Mouse (Mus musculus) MEL (cell line): ENCODE measurements around the gene Wdr26. TPM values are rescaled to one million over a fixed set of nuclear protein-coding genes. Genes with fewer than 3 reads are reported as not detected.

Source experiments
- DNase-seq: peaks from one replicate; pipeline ENCODE4 v3.0.0; 2011; ENCODE audit warnings: low read depth, low spot score
- H3K27ac ChIP-seq: 2 replicates; pipeline ENCODE4 v1.5.1; 2012; ENCODE audit warnings: low read depth, mild to moderate bottlenecking, control low read depth, low read length, moderate library complexity; ENCODE audit not compliant: control insufficient read depth
- H3K27me3 ChIP-seq, 2 experiments: fragments of 150-350 bp in 1 of 2; sonication (generic) in 1 of 2; 2 replicates each; pipeline ENCODE4 v1.6.1; 2012; ENCODE audit warnings: low read length in 2 of 2, mild to moderate bottlenecking in 2 of 2, improper control_type of control experiment in 1 of 2, moderate library complexity in 1 of 2; ENCODE audit not compliant: insufficient read depth in 2 of 2, control insufficient read depth in 1 of 2
- H3K36me3 ChIP-seq, 2 experiments: 2 replicates each; pipeline ENCODE4 v1.6.1; 2012 to 2014; ENCODE audit warnings: low read length in 2 of 2, improper control_type of control experiment in 1 of 2, inconsistent platforms in 1 of 2, mild to moderate bottlenecking in 1 of 2; ENCODE audit not compliant: insufficient read depth in 2 of 2, control insufficient read depth in 1 of 2
- H3K4me1 ChIP-seq, 2 experiments: fragments of 150-350 bp in 1 of 2; sonication (generic) in 1 of 2; 2 replicates each; pipeline ENCODE4 v1.6.1; 2012; ENCODE audit warnings: low read length in 2 of 2, improper control_type of control experiment in 1 of 2, mild to moderate bottlenecking in 1 of 2; ENCODE audit not compliant: insufficient read depth in 2 of 2, control insufficient read depth in 1 of 2
- H3K4me3 ChIP-seq, 2 experiments: fragments of 150-350 bp in 1 of 2; sonication (generic) in 1 of 2; 2 replicates each; pipeline ENCODE4 v1.5.1; 2012; ENCODE audit warnings: low read depth in 2 of 2, low read length in 2 of 2, mild to moderate bottlenecking in 2 of 2, moderate library complexity in 2 of 2, control low read depth in 1 of 2, improper control_type of control experiment in 1 of 2; ENCODE audit not compliant: control insufficient read depth in 1 of 2, insufficient read depth in 1 of 2
- H3K79me2 ChIP-seq: 2 replicates; pipeline ENCODE4 v1.6.1; 2012; ENCODE audit warnings: mild to moderate bottlenecking, low read length, moderate library complexity; ENCODE audit not compliant: control insufficient read depth, poor library complexity, insufficient read depth
- H3K9ac ChIP-seq: 2 replicates; pipeline ENCODE4 v1.6.1; 2012; ENCODE audit warnings: low read depth, mild to moderate bottlenecking, control low read depth, low read length, moderate library complexity; ENCODE audit not compliant: control insufficient read depth, poor library complexity, severe bottlenecking
- H3K9me3 ChIP-seq: fragments of 150-350 bp; sonication (generic); replicated peaks from 2 replicates; pipeline ENCODE4 v1.6.1; 2012; ENCODE audit warnings: mild to moderate bottlenecking, low read length, improper control_type of control experiment, moderate library complexity; ENCODE audit not compliant: insufficient read depth
- BHLHE40 ChIP-seq: IDR thresholded peaks from 2 replicates; pipeline ENCODE4 v1.6.1; 2012; ENCODE audit warnings: low read depth, mild to moderate bottlenecking, inconsistent platforms, low read length, improper control_type of control experiment, borderline replicate concordance
- CHD2 ChIP-seq: IDR thresholded peaks from 2 replicates; pipeline ENCODE4 v1.6.1; 2011; ENCODE audit warnings: low read length, improper control_type of control experiment
- E2F4 ChIP-seq: IDR thresholded peaks from 2 replicates; pipeline ENCODE4 v1.6.1; 2011; ENCODE audit warnings: low read depth, low read length, improper control_type of control experiment, borderline replicate concordance
- JUND ChIP-seq: IDR thresholded peaks from 2 replicates; pipeline ENCODE4 v1.6.1; 2011; ENCODE audit warnings: low read depth, mild to moderate bottlenecking, improper control_type of control experiment, low read length
- MAFK ChIP-seq: IDR thresholded peaks from 2 replicates; pipeline ENCODE4 v1.6.1; 2011; ENCODE audit warnings: low read depth, mild to moderate bottlenecking, low read length, improper control_type of control experiment, borderline replicate concordance
- MAX ChIP-seq: IDR thresholded peaks from 2 replicates; pipeline ENCODE4 v1.6.1; 2011; ENCODE audit warnings: low read length, improper control_type of control experiment
- MAZ ChIP-seq: IDR thresholded peaks from 2 replicates; pipeline ENCODE4 v1.6.1; 2012; ENCODE audit warnings: low read depth, mild to moderate bottlenecking, inconsistent platforms, low read length, improper control_type of control experiment
- MEF2A ChIP-seq: IDR thresholded peaks from 2 replicates; pipeline ENCODE4 v1.6.1; 2014; ENCODE audit warnings: low read depth, mild to moderate bottlenecking, inconsistent platforms, low read length, improper control_type of control experiment; ENCODE audit not compliant: poor library complexity, insufficient replicate concordance, severe bottlenecking; ENCODE audit errors: extremely low read depth
- MXI1 ChIP-seq: IDR thresholded peaks from 2 replicates; pipeline ENCODE4 v1.6.1; 2011; ENCODE audit warnings: mild to moderate bottlenecking, low read depth, low read length, improper control_type of control experiment
- POLR2AphosphoS5 ChIP-seq: IDR thresholded peaks from 2 replicates; pipeline ENCODE4 v1.6.1; 2012; ENCODE audit warnings: low read depth, borderline replicate concordance, mild to moderate bottlenecking, inconsistent platforms, low read length, moderate library complexity, mixed read lengths
- SMC3 ChIP-seq: IDR thresholded peaks from 2 replicates; pipeline ENCODE4 v1.6.1; 2011; ENCODE audit warnings: low read depth, low read length, improper control_type of control experiment
- TBP ChIP-seq: IDR thresholded peaks from 2 replicates; pipeline ENCODE4 v1.8.0; 2011; ENCODE audit warnings: low read depth, low read length, improper control_type of control experiment
- TCF12 ChIP-seq: IDR thresholded peaks from 2 replicates; pipeline ENCODE4 v1.6.1; 2014; ENCODE audit warnings: low read depth, mild to moderate bottlenecking, inconsistent platforms, low read length, improper control_type of control experiment, moderate library complexity
- USF1 ChIP-seq: IDR thresholded peaks from 2 replicates; pipeline ENCODE4 v1.6.1; 2014; ENCODE audit warnings: low read depth, mild to moderate bottlenecking, inconsistent platforms, low read length, improper control_type of control experiment, moderate library complexity
- ZC3H11A ChIP-seq: IDR thresholded peaks from 2 replicates; pipeline ENCODE4 v1.6.1; 2012; ENCODE audit warnings: low read depth, mild to moderate bottlenecking, inconsistent platforms, low read length, improper control_type of control experiment
- ZKSCAN1 ChIP-seq: IDR thresholded peaks from 2 replicates; pipeline ENCODE4 v1.6.1; 2012; ENCODE audit warnings: low read depth, mild to moderate bottlenecking, inconsistent platforms, low read length, improper control_type of control experiment, moderate library complexity
- ZNF384 ChIP-seq: IDR thresholded peaks from 2 replicates; pipeline ENCODE4 v1.6.1; 2012; ENCODE audit warnings: low read depth, mild to moderate bottlenecking, inconsistent platforms, low read length, improper control_type of control experiment
- polyA plus RNA-seq, 2 experiments: library from polyadenylated mRNA; stranded (reverse) in 1 of 2; unstranded in 1 of 2; fragments of >175 nt in 1 of 2; fragments of >200 nt in 1 of 2; gene quantifications; 2 replicates each; pipeline versions ENCODE4 v1.2.1 to v1.2.4; 2012; ENCODE audit warnings: low replicate concordance in 2 of 2, low read depth in 1 of 2; ENCODE audit not compliant: insufficient read length in 2 of 2, insufficient read depth in 1 of 2, missing spikeins in 1 of 2
- total RNA-seq: library from RNA; depleted of rRNA; stranded (reverse); fragments of 300-350 nt; gene quantifications from 2 replicates; pipeline ENCODE4 v1.2.3, GENCODE M21; 2012

The Wdr26 gene
- total and polyA plus RNA-seq, 3 experiments = 21.6 to 35.1 TPM; not detected in 1

DNA sequence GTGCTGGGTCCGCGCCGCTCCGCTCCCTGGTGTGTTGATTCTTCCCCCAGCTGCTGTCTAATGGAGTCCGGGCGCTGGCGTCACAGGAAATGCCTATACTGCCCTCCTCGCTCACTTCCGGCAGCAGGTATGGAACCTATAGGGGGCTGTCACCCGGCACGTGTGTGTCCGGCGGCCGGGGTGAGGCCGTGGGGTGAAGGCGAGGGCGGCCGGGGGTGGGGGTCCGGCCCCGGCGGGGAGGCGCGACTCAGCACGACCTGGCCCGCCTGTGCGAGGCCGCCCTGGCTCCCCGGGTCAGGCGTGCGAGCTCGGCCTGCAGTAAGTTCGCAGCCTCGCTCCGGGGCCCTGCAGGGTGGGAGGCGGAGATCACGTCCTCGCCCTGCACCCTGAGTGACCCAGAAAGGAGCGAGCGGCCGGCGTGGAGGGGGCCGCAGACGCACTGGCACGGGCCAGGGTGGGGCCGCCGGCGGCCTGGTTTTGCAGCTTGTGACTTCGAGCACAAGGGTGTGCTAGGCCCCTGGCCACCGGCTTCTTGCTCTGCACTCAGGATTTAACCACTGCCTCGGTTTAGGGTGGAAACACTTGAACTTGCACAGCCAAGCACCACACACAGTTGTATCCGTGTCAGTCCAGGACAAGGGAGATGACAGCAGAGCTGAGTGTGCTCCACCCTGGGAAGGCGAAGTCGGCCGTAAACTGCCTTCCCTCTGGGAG is at the start of gene Wdr26 (continued):
- TF ChIP-seq MAFK (no peak), MXI1 (peak; percentile 97), ZKSCAN1 (no peak), MAZ (no peak; the same call in 1 of the 2 replicates)

DNA sequence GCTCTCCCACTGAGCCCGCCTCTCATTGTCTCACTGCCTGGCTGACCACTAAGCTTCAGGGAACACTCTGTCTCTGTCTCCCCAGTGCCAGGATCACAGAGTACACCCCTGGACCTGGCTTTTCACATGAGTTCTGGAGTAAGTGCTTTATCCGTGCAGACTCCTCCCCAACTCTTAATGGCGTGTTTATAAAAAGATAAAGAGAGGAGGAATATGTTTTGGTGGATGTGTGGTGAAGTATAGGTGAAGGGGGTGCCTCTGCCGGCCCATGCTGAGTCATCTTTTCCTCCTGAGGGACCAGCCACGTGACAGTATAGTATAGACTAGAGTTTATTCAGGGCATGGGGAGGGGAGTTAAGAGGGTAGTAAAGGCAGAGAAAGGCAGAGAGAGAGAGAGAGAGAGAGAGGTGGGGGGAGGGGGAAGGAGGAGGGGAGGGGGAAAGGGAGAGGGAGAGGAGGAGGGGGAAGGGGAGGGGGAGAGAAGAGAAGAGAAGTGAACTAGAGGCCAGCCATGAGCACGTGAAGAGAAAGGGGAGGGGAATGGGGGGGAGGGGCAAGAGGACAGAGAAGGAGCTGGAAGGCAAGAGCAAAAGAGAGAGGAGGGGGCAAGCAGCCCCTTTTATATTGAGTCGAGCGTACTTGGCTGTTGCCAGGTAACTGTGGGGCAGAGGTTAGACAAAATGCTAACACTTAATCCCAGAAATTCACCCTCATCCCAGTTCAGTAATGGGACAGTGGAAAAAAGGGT is 49.3 kb upstream of the Wdr26 start:
- TF ChIP-seq E2F4 (no peak), TCF12 (no peak), ZC3H11A (no peak), MAZ (peak; percentile 82; the same call in 1 of the 2 replicates), MXI1 (peak; percentile 65), MEF2A (no peak), MAFK (peak; percentile 55; the same call in 1 of the 2 replicates), BHLHE40 (peak; percentile 57; the same call in 1 of the 2 replicates), MAX (peak; percentile 50), TBP (no peak), USF1 (peak; percentile 80)
- H3K27me3 ChIP-seq = no peaks in the 10 kb centered on the region

DNA sequence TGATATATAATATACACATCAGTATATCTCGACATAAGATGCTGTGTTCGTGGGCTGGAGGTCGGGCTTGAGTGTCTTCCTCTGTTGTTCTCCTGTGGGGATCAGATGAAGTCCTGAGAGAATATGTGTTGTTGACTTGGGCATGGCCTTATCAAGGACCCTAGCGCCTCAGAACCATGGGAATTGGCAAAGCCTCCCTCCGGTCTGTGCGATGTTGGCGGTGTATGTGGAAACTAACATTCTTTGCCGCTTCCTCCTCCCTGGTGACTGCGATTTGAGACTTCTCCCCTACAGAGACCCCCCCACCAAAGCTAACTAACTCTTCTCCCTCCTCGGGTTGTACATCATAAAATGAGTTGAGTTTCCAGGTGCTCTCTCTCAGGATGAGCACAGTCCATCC is 48.6 kb upstream of the Wdr26 start:
- no peak for TF ChIP-seq MAFK
- TF ChIP-seq CHD2 = no peak
- no peak for TF ChIP-seq JUND
- no peak for TF ChIP-seq ZNF384
- no peak for TF ChIP-seq MXI1
- TF ChIP-seq POLR2AphosphoS5 = no peak
- TF ChIP-seq SMC3 = no peak
- no peaks in the 10 kb centered on the region for H3K9me3 ChIP-seq
- H3K4me3 ChIP-seq = no peak overlapping the region
- no peaks in the 10 kb centered on the region for H3K27me3 ChIP-seq
- peaks cover 11 to 40% of the 10 kb centered on the region in 2 experiments for H3K4me1 ChIP-seq
- no peaks in the 10 kb centered on the region; the same call in 1 of the 2 replicates for H3K79me2 ChIP-seq
- peak overlapping the region; percentile 47 for H3K9ac ChIP-seq
- peak overlapping the region; percentile 62 for H3K27ac ChIP-seq
- H3K36me3 ChIP-seq = peaks cover 0 to 28% of the 10 kb centered on the region in 2 experiments; a peak in 2 of 4 replicates
- no peak for DNase-seq

More for the DNA sequence above, 49.3 kb upstream of the Wdr26 start:
- H3K9me3 ChIP-seq = no peaks in the 10 kb centered on the region
- no peaks in the 10 kb centered on the region; the same call in 1 of the 2 replicates for H3K79me2 ChIP-seq
- peak; percentile 70 for DNase-seq
- peak overlapping the region in 1 of 2 experiments; percentile 11; a peak in 1 of 4 replicates for H3K4me3 ChIP-seq
- peaks cover 11 to 34% of the 10 kb centered on the region in 2 experiments for H3K4me1 ChIP-seq
- H3K27ac ChIP-seq = peak overlapping the region; percentile 62
- peak overlapping the region; percentile 47 for H3K9ac ChIP-seq
- peaks cover 0 to 24% of the 10 kb centered on the region in 2 experiments; a peak in 2 of 4 replicates for H3K36me3 ChIP-seq
